Mouse (Mus musculus) testis, adult 2 months (tissue): ENCODE results near the gene Sspo.

Source experiments
- CTCF ChIP-seq: fragments of 200-500 bp; IDR thresholded peaks from 2 replicates; pipeline ENCODE4 v1.5.1; 2012; ENCODE audit warnings: low read depth, mild to moderate bottlenecking, inconsistent platforms, low read length, moderate library complexity; ENCODE audit not compliant: control insufficient read depth, insufficient read depth, insufficient replicate concordance
- POLR2A ChIP-seq: fragments of 200-500 bp; IDR thresholded peaks from 2 replicates; pipeline ENCODE4 v1.6.1; 2012; ENCODE audit warnings: low read depth, mild to moderate bottlenecking, inconsistent platforms, low read length, moderate library complexity; ENCODE audit not compliant: control insufficient read depth

GRCm38 (mm10) chr6:48420647-48421046 lies 27.4 kb upstream of the Sspo start:
- TF ChIP-seq POLR2A (no peak), CTCF (no peak)
